Mouse (Mus musculus) embryo, embryonic 11.5 days (tissue): ENCODE data around the gene Abr.

ENCODE experiments used
- DNase-seq: peaks from one replicate; pipeline ENCODE4 v3.0.0-alpha.2; 2012; ENCODE audit warnings: low read depth, low spot score

The Abr gene

GRCm38 (mm10) chr11:76461696-76462095, 160.4 kb downstream of the Abr start:
- DNase-seq = no peak

- DNase-seq = no peak
Measured at GRCm38 (mm10) chr11:76461201-76461600, 160.9 kb downstream of the Abr start.

GRCm38 (mm10) chr11:76459489-76459888, 162.6 kb downstream of the Abr start:
- no peak for DNase-seq

- DNase-seq = no peak
Measured at GRCm38 (mm10) chr11:76458730-76459129, 163.4 kb downstream of the Abr start.

- no peak for DNase-seq
Measured at GRCm38 (mm10) chr11:76456897-76457296, 165.2 kb downstream of the Abr start.

- no peak for DNase-seq
Measured at GRCm38 (mm10) chr11:76456233-76456632, 165.9 kb downstream of the Abr start.

- peak; percentile 73 for DNase-seq
Measured at GRCm38 (mm10) chr11:76454492-76454891, 167.6 kb downstream of the Abr start.

GRCm38 (mm10) chr11:76450202-76450561, 171.9 kb downstream of the Abr start:
- no peak for DNase-seq

- peak; percentile 60 for DNase-seq
Measured at GRCm38 (mm10) chr11:76449520-76450201, 172.5 kb downstream of the Abr start.

GRCm38 (mm10) chr11:76446251-76446650, 175.9 kb downstream of the Abr start:
- DNase-seq = no peak

GRCm38 (mm10) chr11:76445459-76445858, 176.7 kb downstream of the Abr start:
- DNase-seq = no peak

- DNase-seq = no peak
Measured at GRCm38 (mm10) chr11:76439666-76440065, 182.4 kb downstream of the Abr start.

- DNase-seq = no peak
Measured at GRCm38 (mm10) chr11:76436864-76437437, 185.2 kb downstream of the Abr start.

- DNase-seq = no peak
Measured at GRCm38 (mm10) chr11:76436009-76436408, 186.1 kb downstream of the Abr start.

- DNase-seq = no peak
Measured at GRCm38 (mm10) chr11:76429966-76430631, 192.0 kb downstream of the Abr start.

GRCm38 (mm10) chr11:76429556-76429955, 192.6 kb downstream of the Abr start:
- DNase-seq = no peak

- no peak for DNase-seq
Measured at GRCm38 (mm10) chr11:76429046-76429445, 193.1 kb downstream of the Abr start.

GRCm38 (mm10) chr11:76427781-76428180, 194.3 kb downstream of the Abr start:
- DNase-seq = no peak

GRCm38 (mm10) chr11:76425749-76426148, 196.4 kb downstream of the Abr start:
- no peak for DNase-seq

- DNase-seq = no peak
Measured at GRCm38 (mm10) chr11:76420896-76421295, 201.2 kb downstream of the Abr start.

- no peak for DNase-seq
Measured at GRCm38 (mm10) chr11:76419179-76419578, 202.9 kb downstream of the Abr start.

- no peak for DNase-seq
Measured at GRCm38 (mm10) chr11:76418423-76418822, 203.7 kb downstream of the Abr start.

GRCm38 (mm10) chr11:76415985-76416384, 206.1 kb downstream of the Abr start:
- no peak for DNase-seq
